Mouse (Mus musculus) bone marrow macrophage, adult 2 months (primary cell): ENCODE measurements at regions not wholly inside any gene's neighbourhood (a gene's known extent, or its start where the extent isn't known, plus 50 kb on each side); places are given as distances from the start of the nearest gene placed in this dataset.

Source experiments
- H3K27ac ChIP-seq: 2 replicates; pipeline ENCODE4 v1.5.1; 2012; ENCODE audit warnings: low read depth, low read length; ENCODE audit not compliant: insufficient read depth
- H3K4me1 ChIP-seq: 2 replicates; pipeline ENCODE4 v1.6.1; 2012; ENCODE audit warnings: low read length; ENCODE audit not compliant: control insufficient read depth, insufficient read depth
- H3K4me3 ChIP-seq: 2 replicates; pipeline ENCODE4 v1.5.1; 2012; ENCODE audit warnings: mild to moderate bottlenecking, low read length, moderate library complexity; ENCODE audit not compliant: insufficient read depth
- CTCF ChIP-seq: IDR thresholded peaks from 2 replicates; pipeline ENCODE4 v1.5.1; 2012; ENCODE audit warnings: low read depth, mild to moderate bottlenecking, low read length, moderate library complexity
- POLR2A ChIP-seq: IDR thresholded peaks from 2 replicates; pipeline ENCODE4 v1.6.1; 2012; ENCODE audit warnings: mild to moderate bottlenecking, low read depth, low read length, borderline replicate concordance

DNA sequence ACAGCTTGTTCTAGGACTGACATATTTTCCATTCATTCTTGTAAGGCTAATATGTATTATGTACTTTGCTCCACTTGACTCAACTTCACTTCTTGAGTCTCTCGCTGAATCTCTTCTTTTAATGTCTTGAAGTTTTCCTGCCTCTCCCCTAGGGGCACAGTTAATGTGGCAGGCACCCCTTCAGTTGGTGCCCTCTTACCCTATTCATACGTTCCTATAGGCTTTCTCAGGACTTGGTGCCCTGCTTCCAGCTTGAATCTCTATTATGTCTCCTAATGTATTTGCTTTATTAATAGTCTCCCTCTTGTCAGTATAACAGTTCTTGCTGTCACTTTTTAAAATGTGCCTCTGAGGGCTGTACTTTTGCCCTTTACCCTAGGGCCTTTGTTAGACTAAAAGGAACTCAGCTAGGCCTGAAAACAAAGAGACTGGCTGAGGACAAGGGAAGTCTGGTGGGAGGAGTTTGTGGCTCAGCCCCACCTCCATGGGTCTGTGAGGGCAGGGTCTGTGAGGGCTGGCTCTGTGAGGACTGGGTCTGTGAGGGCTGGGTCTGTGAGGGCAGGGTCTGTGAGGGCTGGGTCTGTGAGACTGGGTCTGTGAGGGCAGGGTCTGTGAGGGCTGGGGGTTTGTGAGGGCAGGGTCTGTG, 362.9 kb upstream of the Nr5a2 start:
- Histone ChIP-seq H3K4me1 (no peaks in the 10 kb centered on the region), H3K27ac (no peak overlapping the region), H3K4me3 (no peak overlapping the region)
- TF ChIP-seq CTCF (no peak), POLR2A (no peak)

- no peak overlapping the region for H3K4me3 ChIP-seq
- TF ChIP-seq POLR2A (no peak), CTCF (no peak)
These were observed 342.6 kb upstream of the Nr5a2 start for GRCm38 (mm10) chr1:137302757-137303422.

DNA sequence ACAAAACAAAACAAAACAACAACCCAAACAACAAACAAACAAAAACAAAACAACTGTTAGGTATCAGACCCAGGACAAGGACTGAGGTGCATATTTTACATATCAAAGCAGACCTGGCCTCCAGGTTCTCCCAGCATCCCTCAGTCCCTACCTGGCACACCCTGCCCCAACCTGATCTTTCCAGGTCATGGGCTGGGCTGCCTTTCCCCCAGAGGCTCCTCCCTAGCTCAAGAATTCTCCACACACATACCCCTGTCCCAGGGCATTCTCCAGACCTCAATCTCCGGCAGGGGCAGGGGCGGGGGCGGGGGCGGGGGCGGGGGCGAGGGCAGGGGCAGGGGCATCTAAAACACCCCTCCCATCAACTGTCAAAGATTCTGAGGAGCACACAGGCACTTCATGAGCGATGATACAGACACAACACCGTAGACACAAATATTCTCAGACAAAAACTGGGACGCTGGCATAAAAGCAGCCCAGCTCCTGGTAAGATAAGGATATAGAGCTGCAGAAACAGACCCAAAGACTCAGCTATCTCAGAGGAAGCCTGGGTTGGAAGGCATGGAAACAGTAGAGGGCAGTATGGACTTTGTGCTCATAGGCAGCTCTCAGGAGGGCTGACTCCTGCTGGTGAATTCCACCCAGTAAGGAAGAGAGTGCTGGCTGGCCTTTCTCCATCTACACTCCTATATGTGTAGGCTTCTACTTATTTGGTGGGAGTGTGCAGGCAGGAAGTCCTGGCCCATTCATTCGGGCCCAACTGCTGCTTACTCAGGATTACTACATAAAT, 337.7 kb upstream of the Nr5a2 start:
- H3K4me1 ChIP-seq = no peaks in the 10 kb centered on the region
- no peak for TF ChIP-seq POLR2A
- TF ChIP-seq CTCF = no peak

More at GRCm38 (mm10) chr1:137302757-137303422, 342.6 kb upstream of the Nr5a2 start:
- Histone ChIP-seq H3K27ac (no peak overlapping the region), H3K4me1 (no peaks in the 10 kb centered on the region)

GRCm38 (mm10) chr1:137289456-137289855, 329.2 kb upstream of the Nr5a2 start:
- Histone ChIP-seq H3K4me1 (no peaks in the 10 kb centered on the region), H3K27ac (no peak overlapping the region), H3K4me3 (no peak overlapping the region)
- TF ChIP-seq POLR2A = no peak
- TF ChIP-seq CTCF = no peak

More for the DNA sequence above, 337.7 kb upstream of the Nr5a2 start:
- H3K27ac ChIP-seq = no peak overlapping the region
- no peak overlapping the region for H3K4me3 ChIP-seq

DNA sequence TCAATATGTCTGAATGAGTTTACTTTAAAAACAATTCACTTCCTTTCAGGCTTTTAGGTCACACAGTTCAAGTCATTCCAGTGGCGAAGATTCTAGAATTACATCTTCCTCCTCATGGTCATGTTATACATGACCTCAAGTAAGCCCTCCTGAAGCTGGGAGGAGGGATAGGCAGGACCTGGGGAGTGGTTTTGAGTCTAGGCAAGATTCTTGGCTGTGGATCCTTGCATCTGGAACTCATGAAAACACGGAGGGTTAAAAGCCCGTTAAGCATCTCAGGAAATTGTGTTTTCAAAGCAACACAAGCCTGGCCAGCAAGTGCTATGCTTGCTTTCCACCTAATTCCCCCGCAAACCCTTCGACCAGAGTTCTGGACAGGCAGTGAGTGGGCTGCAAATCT, 323.0 kb upstream of the Nr5a2 start:
- H3K4me1 ChIP-seq = no peaks in the 10 kb centered on the region
- TF ChIP-seq POLR2A (no peak), CTCF (no peak)
- H3K4me3 ChIP-seq = no peak overlapping the region
- H3K27ac ChIP-seq = no peak overlapping the region

- Histone ChIP-seq H3K4me1 (no peaks in the 10 kb centered on the region), H3K27ac (no peak overlapping the region), H3K4me3 (no peak overlapping the region)
- TF ChIP-seq CTCF (no peak), POLR2A (no peak)
These were observed 322.2 kb upstream of the Nr5a2 start for GRCm38 (mm10) chr1:137282457-137282856.

DNA sequence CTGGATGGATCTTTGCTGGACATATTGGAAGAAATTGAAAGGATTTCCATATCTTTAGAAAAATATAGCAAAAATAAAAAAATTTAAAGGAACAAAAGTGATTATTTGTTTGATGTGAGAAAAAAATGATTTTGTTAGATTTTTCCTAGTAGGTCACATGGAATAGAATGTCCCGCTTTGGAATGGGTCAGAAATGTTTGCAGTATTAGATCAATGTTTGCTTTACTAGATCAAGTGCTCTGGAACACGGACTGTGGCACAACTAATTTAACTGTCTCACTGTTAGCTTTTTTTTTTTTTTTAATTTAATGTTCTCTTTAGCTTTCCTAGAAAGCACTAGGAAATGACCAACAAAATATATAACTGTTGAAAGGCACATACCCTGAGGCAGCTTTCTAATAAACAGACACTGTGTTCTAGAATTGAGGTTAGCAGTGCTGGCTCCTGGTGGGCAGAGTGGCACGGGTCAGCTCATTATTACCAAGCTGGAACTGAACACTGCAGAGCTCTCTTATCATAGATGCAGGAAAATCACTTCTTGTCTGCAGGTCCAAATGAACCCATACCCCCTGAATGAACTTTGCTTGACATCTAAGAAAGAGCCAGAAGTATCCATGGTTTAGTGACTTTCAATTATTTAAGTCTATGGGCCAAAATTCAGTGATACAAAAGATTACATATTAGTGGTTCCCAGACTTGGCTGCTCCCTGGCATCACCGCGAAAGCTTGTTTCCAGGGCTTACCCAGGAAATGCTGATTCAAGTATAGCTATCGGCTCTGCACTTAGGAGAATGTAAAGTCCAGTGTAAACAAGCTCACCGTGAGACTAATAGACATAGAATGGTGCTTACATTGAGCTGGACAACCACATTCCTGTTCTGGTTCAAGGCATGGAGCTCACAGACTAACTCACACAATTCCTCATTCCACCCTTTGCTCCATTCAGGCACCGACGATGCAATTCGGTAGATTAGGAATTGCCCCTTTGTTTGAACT, 320.4 kb upstream of the Nr5a2 start:
- no peak for TF ChIP-seq POLR2A
- no peak for TF ChIP-seq CTCF
- H3K4me1 ChIP-seq = no peaks in the 10 kb centered on the region
- no peak overlapping the region for H3K27ac ChIP-seq
- no peak overlapping the region for H3K4me3 ChIP-seq

- TF ChIP-seq CTCF (no peak), POLR2A (no peak)
- Histone ChIP-seq H3K27ac (no peak overlapping the region), H3K4me3 (no peak overlapping the region), H3K4me1 (no peaks in the 10 kb centered on the region)
These were observed 319.7 kb upstream of the Nr5a2 start for GRCm38 (mm10) chr1:137279981-137280380.

DNA sequence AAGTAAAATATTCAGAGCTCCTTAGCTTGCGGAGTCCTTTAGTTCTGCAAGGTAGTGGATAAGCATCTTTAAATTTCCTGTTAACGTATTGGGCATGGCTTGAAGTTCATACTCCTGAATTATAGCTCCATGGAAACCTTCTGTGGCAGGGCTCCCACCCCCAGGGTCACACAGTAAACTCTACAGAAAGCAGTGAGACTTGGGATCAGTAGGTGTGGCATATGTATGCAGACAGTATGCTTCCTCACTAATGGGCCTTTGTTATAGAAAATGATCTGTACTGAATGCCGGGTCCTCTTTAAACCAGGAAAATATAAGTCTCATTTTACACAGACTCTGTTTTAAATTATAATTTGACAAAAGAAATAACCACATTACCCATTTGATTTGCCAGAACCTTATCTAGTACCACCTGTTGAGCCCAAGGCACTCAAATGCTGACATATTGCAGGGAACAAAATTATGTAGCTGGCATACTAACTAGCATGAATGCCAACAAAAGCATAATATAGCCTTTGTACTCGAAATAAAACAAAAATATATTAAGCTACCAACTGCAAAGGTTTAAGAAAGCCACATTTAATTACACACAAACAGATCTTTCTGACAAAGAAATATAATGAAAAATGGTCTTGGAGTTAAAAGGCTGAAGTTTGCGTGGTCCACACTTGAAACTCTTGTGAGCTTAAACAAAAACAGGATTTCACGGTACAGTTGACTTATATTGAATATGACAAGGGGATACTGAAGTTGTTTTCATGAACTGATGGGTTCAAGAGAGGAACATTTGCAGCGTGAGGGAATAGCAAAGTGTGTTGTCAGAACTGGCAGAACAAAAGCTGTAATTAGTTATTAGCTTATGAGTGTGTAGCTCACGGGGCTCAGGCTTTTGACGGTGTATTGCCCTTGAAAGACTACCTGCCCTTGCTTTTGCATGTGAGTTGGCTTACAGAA, 310.7 kb upstream of the Nr5a2 start:
- TF ChIP-seq POLR2A (no peak), CTCF (no peak)
- H3K27ac ChIP-seq = no peak overlapping the region
- no peak overlapping the region for H3K4me3 ChIP-seq
- H3K4me1 ChIP-seq = no peaks in the 10 kb centered on the region
